In the genomic region with DNA sequence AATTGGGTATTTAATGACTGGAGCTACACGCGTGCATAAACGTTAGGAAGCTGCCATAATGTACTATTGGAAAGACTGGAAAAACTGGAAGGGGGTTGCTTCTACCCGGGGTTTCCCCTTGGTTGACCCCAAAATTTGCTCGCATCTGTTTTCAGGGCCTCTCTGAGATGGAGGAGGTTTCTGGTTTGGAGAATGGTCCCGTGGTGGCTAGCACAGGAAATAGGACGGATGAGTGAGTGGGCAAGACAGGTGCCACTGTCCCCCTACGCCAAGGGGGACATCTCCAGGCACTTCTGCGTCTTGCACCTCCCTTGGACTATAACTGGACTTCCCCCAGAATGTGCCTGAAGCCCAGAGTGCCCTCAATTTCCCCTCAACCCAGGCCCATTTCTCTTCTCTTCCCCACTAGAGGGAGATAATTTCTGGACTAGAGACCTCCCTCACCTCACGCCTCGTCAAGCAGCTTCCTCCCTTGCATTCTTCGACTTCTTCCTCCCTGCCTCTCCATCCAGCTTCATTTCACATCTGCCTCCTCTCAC, we compare ENCODE assay signal across 8 mouse cellular contexts. TPM values are rescaled to one million over a fixed set of nuclear protein-coding genes. Genes with fewer than 3 reads are reported as not detected.
A peak's percentile ranks its signal among the peaks of the same experiment; 100 is the strongest.
DNase-seq lines count a peak whose midpoint lies in the region; ATAC-seq and TF ChIP-seq lines count a peak whose summit lies in the region.

No protein-coding gene starts in this region.

- peak; percentile 59; the same call in 1 of the 2 replicates for TF ChIP-seq CTCF in cerebellum, adult 2 months (IDR thresholded peaks at IDR 0.05; ENCODE audit: borderline replicate concordance, insufficient read depth, low read depth, low read length)
- no peak for TF ChIP-seq CTCF in thymus, adult 2 months (IDR thresholded peaks at IDR 0.05; ENCODE audit: borderline replicate concordance, control insufficient read depth, extremely low read depth, insufficient read depth, low read length, poor library complexity)

- peaks cover 34% of the 10 kb centered on the region for H3K4me1 ChIP-seq in cerebellum, adult 2 months (ENCODE audit: control insufficient read depth, insufficient read depth, low read length)
- peaks cover 28% of the 10 kb centered on the region for H3K4me1 ChIP-seq in thymus, adult 2 months (replicated peaks; ENCODE audit: control insufficient read depth, insufficient read depth, low read length)
- peaks cover 86% of the 10 kb centered on the region for H3K4me1 ChIP-seq in liver, embryonic 12.5 days
- H3K4me1 ChIP-seq in stomach, embryonic 16.5 days (ENCODE audit: control insufficient read depth, insufficient read depth, low read length) = peaks cover 43% of the 10 kb centered on the region

- H3K27me3 ChIP-seq in cerebellum, adult 2 months (ENCODE audit: control insufficient read depth, insufficient read depth, low read length) = no peaks in the 10 kb centered on the region
- H3K27me3 ChIP-seq in thymus, adult 2 months (ENCODE audit: control insufficient read depth, insufficient read depth, low read length) = no peaks in the 10 kb centered on the region
- H3K27me3 ChIP-seq in liver, embryonic 12.5 days (replicated peaks) = no peaks in the 10 kb centered on the region
- H3K27me3 ChIP-seq in stomach, embryonic 16.5 days (ENCODE audit: control insufficient read depth, insufficient read depth, low read length) = no peaks in the 10 kb centered on the region

- peak overlapping the region; percentile 100 for H3K27ac ChIP-seq in cerebellum, adult 2 months (ENCODE audit: insufficient read depth, low read length)
- H3K27ac ChIP-seq in thymus, adult 2 months (ENCODE audit: control insufficient read depth, insufficient read depth, low read length) = peak overlapping the region; percentile 73
- H3K27ac ChIP-seq in liver, embryonic 12.5 days = peak overlapping the region; percentile 97
- peak overlapping the region; percentile 100 for H3K27ac ChIP-seq in stomach, embryonic 16.5 days (ENCODE audit: low read length)

- DNase-seq in cerebellum, adult 2 months = no peak
- no peak for DNase-seq in cerebellum, postnatal 4 days (ENCODE audit: low spot score in 2 of 2)
- DNase-seq in thymus, adult 2 months = no peak
- no peak for DNase-seq in thymus, postnatal 25 days
- DNase-seq in layer of hippocampus, postnatal 14 days (ENCODE audit: low spot score in 2 of 2) = no peak
- no peak for DNase-seq in adrenal gland, postnatal 25 days

- H3K4me2 ChIP-seq in liver, embryonic 12.5 days = peak overlapping the region; percentile 89
- H3K4me2 ChIP-seq in stomach, embryonic 16.5 days (ENCODE audit: low read depth, low read length) = peak overlapping the region; percentile 77

- ATAC-seq in liver, embryonic 12.5 days = peak; percentile 34
- ATAC-seq in stomach, embryonic 16.5 days (ENCODE audit: insufficient read depth, low FRiP score) = peak; percentile 1; the same call in 1 of the 2 replicates

- peak overlapping the region; percentile 100 for H3K4me3 ChIP-seq in cerebellum, adult 2 months (replicated peaks; ENCODE audit: insufficient read depth, low read depth, low read length)
- peak overlapping the region; percentile 71 for H3K4me3 ChIP-seq in thymus, adult 2 months (ENCODE audit: control insufficient read depth, insufficient read depth, low read length)
- H3K4me3 ChIP-seq in liver, embryonic 12.5 days = peak overlapping the region; percentile 72
- peak overlapping the region; percentile 70 for H3K4me3 ChIP-seq in stomach, embryonic 16.5 days (replicated peaks; ENCODE audit: low read length)

- WGBS in cerebellum, adult 2 months = 11% methylated on average over 12 of the region's 12 CpGs
- 19% methylated on average over 12 of the region's 12 CpGs for WGBS in thymus, adult 2 months
- WGBS in liver, embryonic 12.5 days (ENCODE audit: insufficient replicate concordance) = 24% methylated on average over 12 of the region's 12 CpGs
- WGBS in stomach, embryonic 16.5 days = 26% methylated on average over 12 of the region's 12 CpGs

- no peaks in the 10 kb centered on the region for H3K9me3 ChIP-seq in liver, embryonic 12.5 days (replicated peaks)
- H3K9me3 ChIP-seq in stomach, embryonic 16.5 days (replicated peaks; ENCODE audit: control insufficient read depth, low read length) = no peaks in the 10 kb centered on the region

- no peak for TF ChIP-seq POLR2A in cerebellum, adult 2 months (IDR thresholded peaks at IDR 0.05; ENCODE audit: borderline replicate concordance, insufficient read depth, low read length)
- no peak for TF ChIP-seq POLR2A in thymus, adult 2 months (IDR thresholded peaks at IDR 0.05; ENCODE audit: control insufficient read depth, extremely low read depth, insufficient read depth, low read length, poor library complexity)

- H3K36me3 ChIP-seq in thymus, adult 2 months (ENCODE audit: control insufficient read depth, insufficient read depth, low read length) = no peaks in the 10 kb centered on the region
- H3K36me3 ChIP-seq in liver, embryonic 12.5 days = 0 out of 2 replicates have a peak, but pooled peaks cover 5% of the 10 kb centered on the region
- H3K36me3 ChIP-seq in stomach, embryonic 16.5 days (ENCODE audit: control insufficient read depth, insufficient read depth, low read length) = no peaks in the 10 kb centered on the region

- H3K9ac ChIP-seq in liver, embryonic 12.5 days = peak overlapping the region; percentile 90
- H3K9ac ChIP-seq in stomach, embryonic 16.5 days (ENCODE audit: low read length) = peak overlapping the region; percentile 94

RNA-seq across cellular contexts. Expression of a gene that starts 1.4 kb away (rescaled TPM):
- 184 and 188 TPM in 2 replicates for polyA plus RNA-seq in cerebellum, adult 2 months (2012; rRNA removed)
- polyA plus RNA-seq in thymus, adult 2 months (2012; rRNA removed) = 253 and 269 TPM in 2 replicates
- 15.3 and 15.8 TPM in 2 replicates for polyA plus RNA-seq in liver, embryonic 12.5 days (2016; fragmentation: Nextera tagmentation; extraction: Ambion mirVana)
- polyA plus RNA-seq in stomach, embryonic 16.5 days (2015; fragmentation: Nextera tagmentation; extraction: Ambion mirVana) = 23.1 and 24.4 TPM in 2 replicates
- total RNA-seq in layer of hippocampus, postnatal 14 days (2021) = 10 to 100 TPM; 37.6 to 41.2 TPM
- total RNA-seq in adrenal gland, postnatal 25 days (2021) = 58.4 and 63.3 TPM in 2 replicates

RNA-seq across cellular contexts. Expression of a gene that starts 3.7 kb away (rescaled TPM):
- 2.0 and 2.4 TPM in 2 replicates for polyA plus RNA-seq in cerebellum, adult 2 months (2012; rRNA removed)
- polyA plus RNA-seq in thymus, adult 2 months (2012; rRNA removed) = 2.9 TPM in 2 replicates
- polyA plus RNA-seq in liver, embryonic 12.5 days (2016; fragmentation: Nextera tagmentation; extraction: Ambion mirVana) = 0.32 and 0.39 TPM in 2 replicates
- polyA plus RNA-seq in stomach, embryonic 16.5 days (2015; fragmentation: Nextera tagmentation; extraction: Ambion mirVana) = 8.0 and 12.8 TPM in 2 replicates
- total RNA-seq in layer of hippocampus, postnatal 14 days (2021) = under 1 TPM; 0.39 to 0.95 TPM
- total RNA-seq in adrenal gland, postnatal 25 days (2021) = 0.97 and 1.8 TPM in 2 replicates

RNA-seq across cellular contexts. Expression of a gene that starts 23.1 kb away (rescaled TPM):
- polyA plus RNA-seq in cerebellum, adult 2 months (2012; rRNA removed) = 0.03 and 0.10 TPM in 2 replicates
- not detected in 2 replicates for polyA plus RNA-seq in thymus, adult 2 months (2012; rRNA removed)
- polyA plus RNA-seq in liver, embryonic 12.5 days (2016; fragmentation: Nextera tagmentation; extraction: Ambion mirVana) = not detected in 2 replicates
- polyA plus RNA-seq in stomach, embryonic 16.5 days (2015; fragmentation: Nextera tagmentation; extraction: Ambion mirVana) = not detected in 2 replicates
- total RNA-seq in layer of hippocampus, postnatal 14 days (2021) = not detected
- total RNA-seq in adrenal gland, postnatal 25 days (2021) = not detected in 2 replicates

RNA-seq across cellular contexts. Expression of a gene that starts 34.6 kb away (rescaled TPM):
- 44.1 and 48.0 TPM in 2 replicates for polyA plus RNA-seq in cerebellum, adult 2 months (2012; rRNA removed)
- polyA plus RNA-seq in thymus, adult 2 months (2012; rRNA removed) = 55.2 and 62.3 TPM in 2 replicates
- 34.8 and 40.1 TPM in 2 replicates for polyA plus RNA-seq in liver, embryonic 12.5 days (2016; fragmentation: Nextera tagmentation; extraction: Ambion mirVana)
- polyA plus RNA-seq in stomach, embryonic 16.5 days (2015; fragmentation: Nextera tagmentation; extraction: Ambion mirVana) = 81.9 and 92.6 TPM in 2 replicates
- total RNA-seq in layer of hippocampus, postnatal 14 days (2021) = 10 to 100 TPM; 44.2 to 47.4 TPM
- 55.7 and 59.3 TPM in 2 replicates for total RNA-seq in adrenal gland, postnatal 25 days (2021)
